Mouse (Mus musculus) kidney, adult 2 months (tissue): ENCODE results near the gene Psmd13. TPM values are rescaled to one million over a fixed set of nuclear protein-coding genes. Genes with fewer than 3 reads are reported as not detected.

Source experiments
- DNase-seq: peaks from one replicate; pipeline ENCODE4 v3.0.0; 2021
- H3K27ac ChIP-seq: fragments of 200-500 bp; 2 replicates; pipeline ENCODE4 v1.5.1; 2012; ENCODE audit warnings: low read depth, low read length, control low read depth, inconsistent platforms; ENCODE audit not compliant: insufficient read depth
- H3K27me3 ChIP-seq: fragments of 200-500 bp; replicated peaks from 2 replicates; pipeline ENCODE4 v1.6.1; 2012; ENCODE audit warnings: mild to moderate bottlenecking, moderate library complexity, low read length, inconsistent platforms; ENCODE audit not compliant: control insufficient read depth, insufficient read depth
- H3K36me3 ChIP-seq: fragments of 200-500 bp; 2 replicates; pipeline ENCODE4 v1.6.1; 2012; ENCODE audit warnings: mild to moderate bottlenecking, moderate library complexity, low read length, inconsistent platforms; ENCODE audit not compliant: control insufficient read depth, insufficient read depth
- H3K4me1 ChIP-seq: fragments of 200-500 bp; 2 replicates; pipeline ENCODE4 v1.6.1; 2011; ENCODE audit warnings: low read length; ENCODE audit not compliant: control insufficient read depth, insufficient read depth
- H3K4me3 ChIP-seq: fragments of 200-500 bp; 2 replicates; pipeline ENCODE4 v1.5.1; 2011; ENCODE audit warnings: mild to moderate bottlenecking, low read depth, low read length, control low read depth; ENCODE audit not compliant: insufficient read depth
- CTCF ChIP-seq: fragments of 200-500 bp; conservative IDR thresholded peaks from 2 replicates; pipeline ENCODE4 v1.5.1; 2011; ENCODE audit warnings: low read depth, mild to moderate bottlenecking, control low read depth, low read length, moderate library complexity, mixed read lengths; ENCODE audit not compliant: insufficient read depth, insufficient read length
- POLR2A ChIP-seq: fragments of 200-500 bp; IDR thresholded peaks from one replicate; pipeline ENCODE4 v1.6.1; 2011; ENCODE audit warnings: low read depth, low read length, control low read depth
- WGBS: fragments of 180-500 bp; shearing (Covaris S2); methylation state at CpG from one replicate; pipeline ENCODE4 v1.1.7; 2018; 5-methylcytosine and 5-hydroxymethylcytosine counted together
- polyA plus RNA-seq: library from polyadenylated mRNA; depleted of rRNA; stranded (reverse); fragments of >200 nt; gene quantifications from 2 replicates; pipeline ENCODE4 v1.2.3, GENCODE M21; 2012

The Psmd13 gene
- polyA plus RNA-seq, 1 experiment, result 75.2 TPM

GRCm38 (mm10) chr7:140848591-140848990, 33.2 kb upstream of the Psmd13 start:
- Histone ChIP-seq H3K4me3 (no peak overlapping the region), H3K36me3 (no peaks in the 10 kb centered on the region), H3K4me1 (no peaks in the 10 kb centered on the region; the same call in 1 of the 2 replicates), H3K27ac (no peak overlapping the region), H3K27me3 (no peaks in the 10 kb centered on the region)
- no peak for DNase-seq
- WGBS, result 93% methylated on average over 10 of the region's 10 CpGs
- TF ChIP-seq CTCF (no peak), POLR2A (no peak)

DNA sequence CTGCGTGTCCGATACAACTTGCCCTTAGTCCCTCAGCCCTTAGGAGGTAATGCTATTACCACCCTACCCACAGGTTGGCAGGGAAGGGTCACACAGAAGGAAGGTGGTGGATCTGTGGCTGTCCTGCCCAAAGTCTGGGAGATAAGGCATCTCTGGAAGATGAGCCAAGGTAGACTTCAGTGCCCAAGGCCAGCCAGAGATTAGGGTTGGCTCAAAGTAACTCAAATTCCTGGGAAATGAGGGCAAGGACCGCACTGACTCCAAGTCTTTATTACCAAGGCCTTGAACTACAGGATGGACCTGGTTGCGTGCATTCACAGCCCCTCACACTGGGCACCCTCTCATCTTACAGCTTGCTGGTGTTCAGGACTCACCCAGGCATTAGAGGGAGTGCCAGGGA, 29.9 kb upstream of the Psmd13 start:
- Histone ChIP-seq H3K27ac (no peak overlapping the region), H3K27me3 (no peaks in the 10 kb centered on the region), H3K4me3 (no peak overlapping the region), H3K4me1 (peaks cover 5% of the 10 kb centered on the region; the same call in 1 of the 2 replicates), H3K36me3 (no peaks in the 10 kb centered on the region)
- TF ChIP-seq CTCF (no peak), POLR2A (no peak)
- WGBS, result 90% methylated on average over 4 of the region's 4 CpGs
- no peak for DNase-seq

DNA sequence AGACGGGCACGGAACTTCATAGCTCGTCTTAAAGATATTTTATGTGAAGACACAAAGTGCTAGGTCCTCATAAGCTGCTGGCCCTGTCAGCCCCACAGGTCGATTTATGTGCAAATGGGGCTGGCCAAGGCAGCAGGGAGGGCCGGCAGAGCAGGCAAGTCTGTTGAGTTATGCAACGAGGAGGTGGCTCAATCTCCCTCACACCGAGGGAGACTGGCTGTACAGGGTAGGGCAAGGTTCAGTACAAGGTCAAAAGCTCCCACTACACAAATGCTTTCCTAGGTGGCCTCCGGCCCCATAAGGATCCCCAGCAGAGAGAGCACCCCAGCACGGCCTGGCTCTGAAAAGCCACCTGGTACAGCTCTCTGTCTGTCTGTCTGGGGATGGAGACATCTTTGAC, 28.4 kb upstream of the Psmd13 start:
- H3K27ac ChIP-seq, result peak overlapping the region; percentile 5; the same call in 1 of the 2 replicates
- peak; percentile 80 for DNase-seq
- H3K4me3 ChIP-seq, result no peak overlapping the region
- no peaks in the 10 kb centered on the region for H3K36me3 ChIP-seq
- 50% methylated on average over 9 of the region's 9 CpGs for WGBS
- TF ChIP-seq POLR2A (no peak), CTCF (no peak)
- no peaks in the 10 kb centered on the region for H3K27me3 ChIP-seq
- peaks cover 11% of the 10 kb centered on the region; the same call in 1 of the 2 replicates for H3K4me1 ChIP-seq

- no peak for TF ChIP-seq POLR2A
- no peak for TF ChIP-seq CTCF
- no peak for DNase-seq
- Histone ChIP-seq H3K27me3 (no peaks in the 10 kb centered on the region), H3K4me1 (peaks cover 11% of the 10 kb centered on the region; the same call in 1 of the 2 replicates), H3K4me3 (no peak overlapping the region), H3K36me3 (no peaks in the 10 kb centered on the region), H3K27ac (no peak overlapping the region)
- WGBS, result 81% methylated on average over 18 of the region's 18 CpGs
Measured at GRCm38 (mm10) chr7:140854483-140854882, 27.3 kb upstream of the Psmd13 start.

- no peak for TF ChIP-seq POLR2A
- no peak for TF ChIP-seq CTCF
Measured at GRCm38 (mm10) chr7:140855181-140855580, 26.6 kb upstream of the Psmd13 start.

GRCm38 (mm10) chr7:140855860-140856784, 25.6 kb upstream of the Psmd13 start, which contains the start of gene Gm45785:
Gene Gm45785, minus strand, starts transcription at chr7:140856331.
- Histone ChIP-seq H3K27me3 (no peaks in the 10 kb centered on the region), H3K36me3 (no peaks in the 10 kb centered on the region), H3K27ac (peak within 1 kb of the TSS; percentile 81), H3K4me3 (peak within 1 kb of the TSS; percentile 89), H3K4me1 (peaks cover 11% of the 10 kb centered on the region; the same call in 1 of the 2 replicates)
- DNase-seq, result peak; percentile 96
- TF ChIP-seq POLR2A (no peak), CTCF (no peak)
- WGBS, result under 1% methylated on average over 51 of the region's 51 CpGs

More at GRCm38 (mm10) chr7:140855181-140855580, 26.6 kb upstream of the Psmd13 start:
- Histone ChIP-seq H3K4me3 (peak overlapping the region; percentile 89), H3K27me3 (no peaks in the 10 kb centered on the region), H3K27ac (no peak overlapping the region), H3K4me1 (peaks cover 11% of the 10 kb centered on the region; the same call in 1 of the 2 replicates), H3K36me3 (no peaks in the 10 kb centered on the region)
- no peak for DNase-seq
- WGBS, result 64% methylated on average over 9 of the region's 9 CpGs
